Mouse (Mus musculus) liver, postnatal 0 days (tissue): ENCODE measurements at regions not wholly inside any gene's neighbourhood (a gene's known extent, or its start where the extent isn't known, plus 50 kb on each side); places are given as distances from the start of the nearest gene placed in this dataset.

Experiments used
- CTCF ChIP-seq: sonication (generic); IDR thresholded peaks from 2 replicates; pipeline ENCODE4 v1.5.1; 2016; ENCODE audit warnings: antibody characterized with exemption, low read depth
- EP300 ChIP-seq: IDR thresholded peaks from 2 replicates; pipeline ENCODE4 v1.6.1; 2016; ENCODE audit warnings: antibody characterized with exemption, low read depth, mild to moderate bottlenecking

- TF ChIP-seq EP300 (no peak), CTCF (no peak)
Measured at GRCm38 (mm10) chr4:84741301-84741700, 66.2 kb upstream of the Bnc2 start.
